Mouse (Mus musculus): ENCODE measurements at regions not wholly inside any gene's neighbourhood (a gene's known extent, or its start where the extent isn't known, plus 50 kb on each side); places are given as distances from the start of the nearest gene placed in this dataset.

- TF ChIP-seq CTCF (IDR thresholded peaks at IDR 0.05; ENCODE audit: low read depth) (no peak), EP300 (optimal IDR thresholded peaks at IDR 0.05) (no peak)
Observed at GRCm38 (mm10) chr1:13467174-13467573, 2053.3 kb downstream of the A830018L16Rik start.

All from stomach, postnatal 0 days (tissue).